Mouse (Mus musculus) lung, postnatal 0 days (tissue): ENCODE results near the gene Hist2h3c2.

Experiments used
- CTCF ChIP-seq: IDR thresholded peaks from 2 replicates; pipeline ENCODE4 v1.5.1; 2016; ENCODE audit warnings: antibody characterized with exemption, mild to moderate bottlenecking
- EP300 ChIP-seq: IDR thresholded peaks from 2 replicates; pipeline ENCODE4 v1.6.1; 2016; ENCODE audit warnings: antibody characterized with exemption, mild to moderate bottlenecking, control low read depth

- no peak for TF ChIP-seq CTCF
- TF ChIP-seq EP300 = no peak
Observed at GRCm38 (mm10) chr3:96266132-96266710, 27.3 kb upstream of the Hist2h3c2 start.
